Comparison of ENCODE assay signal across 14 mouse cellular contexts in genomic region chr2:17702481-17703169, GRCm38 (mm10). TPM values are rescaled to one million over a fixed set of nuclear protein-coding genes. Genes with fewer than 3 reads are reported as not detected.
DNase-seq lines count a peak whose midpoint lies in the region; ATAC-seq and TF ChIP-seq lines count a peak whose summit lies in the region.
"Had no signal": no experiment of that assay in that cellular context is flagged by ENCODE, and none has a peak within 500 bp of the region (broad histone marks: within the 10 kb centered on the region; RNA-seq: fewer than 3 reads in every experiment).

No protein-coding gene starts in this region.

- no peak for TF ChIP-seq CTCF in liver, postnatal 0 days (IDR thresholded peaks at IDR 0.05; ENCODE audit: low read depth)

- DNase-seq in CD4-positive, CD25-positive, alpha-beta regulatory T cell, adult 2 months (ENCODE audit: low read depth, low spot score): peak; percentile 70
- peak; percentile 52 for DNase-seq in embryo, embryonic 10.5 days (ENCODE audit: low spot score)
- no peak for DNase-seq in heart, postnatal 25 days (ENCODE audit: low spot score)
- DNase-seq in right cerebral cortex, postnatal 4 days: no peak
- DNase-seq in liver, postnatal 0 days: no peak
- no peak for DNase-seq in adrenal gland, adult 8-10 months
- DNase-seq: adrenal gland, postnatal 10 days; cerebellum, postnatal 14 days; kidney, postnatal 36 days; right cerebral cortex, adult 18-20 months had no signal

- no peaks in the 10 kb centered on the region for H3K36me3 ChIP-seq in hindbrain, embryonic 13.5 days
- H3K36me3 ChIP-seq in neural tube, embryonic 15.5 days: no peaks in the 10 kb centered on the region
- no peaks in the 10 kb centered on the region for H3K36me3 ChIP-seq in liver, postnatal 0 days (replicated peaks; ENCODE audit: insufficient read depth, low read length)
- H3K36me3 ChIP-seq: liver, embryonic 12.5 days; midbrain, embryonic 12.5 days had no signal

- H3K9me3 ChIP-seq in hindbrain, embryonic 13.5 days: no peaks in the 10 kb centered on the region
- H3K9me3 ChIP-seq in neural tube, embryonic 15.5 days (replicated peaks): no peaks in the 10 kb centered on the region
- no peaks in the 10 kb centered on the region for H3K9me3 ChIP-seq in liver, postnatal 0 days (ENCODE audit: low read length)
- H3K9me3 ChIP-seq: liver, embryonic 12.5 days; midbrain, embryonic 12.5 days had no signal

- H3K4me1 ChIP-seq in hindbrain, embryonic 13.5 days (replicated peaks): peaks cover 9% of the 10 kb centered on the region
- peaks cover 12% of the 10 kb centered on the region for H3K4me1 ChIP-seq in neural tube, embryonic 15.5 days
- no peaks in the 10 kb centered on the region for H3K4me1 ChIP-seq in liver, postnatal 0 days (ENCODE audit: insufficient read depth)
- H3K4me1 ChIP-seq: liver, embryonic 12.5 days had no signal

- H3K9ac ChIP-seq in hindbrain, embryonic 13.5 days: no peak overlapping the region
- no peak overlapping the region for H3K9ac ChIP-seq in neural tube, embryonic 15.5 days (replicated peaks)
- H3K9ac ChIP-seq in liver, postnatal 0 days (replicated peaks): no peak overlapping the region
- H3K9ac ChIP-seq: liver, embryonic 12.5 days; midbrain, embryonic 12.5 days had no signal

- 48% methylated on average over 7 of the region's 7 CpGs for WGBS in hindbrain, embryonic 13.5 days
- WGBS in neural tube, embryonic 15.5 days: 57% methylated on average over 7 of the region's 7 CpGs
- WGBS in liver, postnatal 0 days (ENCODE audit: insufficient replicate concordance): 49% methylated on average over 7 of the region's 7 CpGs

- no peak for TF ChIP-seq EP300 in liver, postnatal 0 days (IDR thresholded peaks at IDR 0.05; ENCODE audit: low read depth)

- no peak overlapping the region for H3K4me3 ChIP-seq in hindbrain, embryonic 13.5 days
- no peak overlapping the region for H3K4me3 ChIP-seq in neural tube, embryonic 15.5 days (replicated peaks)
- no peak overlapping the region for H3K4me3 ChIP-seq in liver, postnatal 0 days (ENCODE audit: low read depth, low read length)
- H3K4me3 ChIP-seq: liver, embryonic 12.5 days; midbrain, embryonic 12.5 days had no signal

- peak; percentile 57 for ATAC-seq in hindbrain, embryonic 13.5 days (ENCODE audit: low FRiP score)
- ATAC-seq in neural tube, embryonic 15.5 days (ENCODE audit: low FRiP score): peak; percentile 67
- ATAC-seq in liver, postnatal 0 days: no peak
- ATAC-seq: liver, embryonic 12.5 days had no signal

- H3K4me2 ChIP-seq in hindbrain, embryonic 13.5 days: no peak overlapping the region
- no peak overlapping the region for H3K4me2 ChIP-seq in neural tube, embryonic 15.5 days
- no peak overlapping the region for H3K4me2 ChIP-seq in liver, postnatal 0 days (ENCODE audit: low read depth, low read length)
- H3K4me2 ChIP-seq: liver, embryonic 12.5 days; midbrain, embryonic 12.5 days had no signal

- H3K27ac ChIP-seq in hindbrain, embryonic 13.5 days: no peak overlapping the region
- no peak overlapping the region for H3K27ac ChIP-seq in neural tube, embryonic 15.5 days (replicated peaks)
- H3K27ac ChIP-seq in liver, postnatal 0 days (ENCODE audit: low read depth): no peak overlapping the region
- H3K27ac ChIP-seq: liver, embryonic 12.5 days; midbrain, embryonic 12.5 days had no signal

- intact Hi-C loops in heart, postnatal 25 days (cut with DNase I): no loop called here

- H3K27me3 ChIP-seq in hindbrain, embryonic 13.5 days: no peaks in the 10 kb centered on the region
- H3K27me3 ChIP-seq in neural tube, embryonic 15.5 days (replicated peaks): no peaks in the 10 kb centered on the region
- H3K27me3 ChIP-seq in liver, postnatal 0 days (ENCODE audit: insufficient read depth, low read length): no peaks in the 10 kb centered on the region
- H3K27me3 ChIP-seq: liver, embryonic 12.5 days; midbrain, embryonic 12.5 days had no signal

RNA-seq across cellular contexts. Expression of gene Nebl, which starts 28.6 kb away (rescaled TPM):
- polyA plus RNA-seq in hindbrain, embryonic 13.5 days (2015; fragmentation: Nextera tagmentation; extraction: Ambion mirVana): 8.9 TPM in 2 replicates
- 13.7 and 14.3 TPM in 2 replicates for polyA plus RNA-seq in neural tube, embryonic 15.5 days (2015; fragmentation: Nextera tagmentation; extraction: Ambion mirVana)
- 100 to 1,000 TPM; 405 to 439 TPM for total RNA-seq in heart, postnatal 25 days (2021)
- polyA plus RNA-seq in liver, postnatal 0 days (2015; fragmentation: Nextera tagmentation; extraction: Ambion mirVana): 0.15 and 0.45 TPM in 2 replicates
- 10 to 100 TPM in 2 of 4 experiments, 1 to 10 TPM in 2; 6.9 to 13.0 (median 10.0) TPM for total RNA-seq in adrenal gland, adult 8-10 months (2022)

Comparison
In these comparisons a context has a peak if more than half of its experiments do, and no peak if none do; other contexts are left out.
1. DNase-seq: peak in CD4-positive, CD25-positive, alpha-beta regulatory T cell, adult 2 months (single experiment) and embryo, embryonic 10.5 days (single experiment); none in heart, postnatal 25 days (single experiment), right cerebral cortex, postnatal 4 days (single experiment), liver, postnatal 0 days (single experiment) and adrenal gland, adult 8-10 months (single experiment).